Mouse (Mus musculus) right cerebral cortex, adult 18-20 months (tissue): ENCODE data around the gene Prdm16.
A peak's percentile ranks its signal among the peaks of the same experiment; 100 is the strongest.

Experiments used
- DNase-seq: peaks from one replicate; pipeline ENCODE4 v3.0.0; 2022; ENCODE audit warnings: mixed read lengths

Prdm16 gene

GRCm38 (mm10) chr4:154371542-154372247, 265.0 kb downstream of the Prdm16 start:
- no peak for DNase-seq

GRCm38 (mm10) chr4:154370841-154371240, 265.8 kb downstream of the Prdm16 start:
- no peak for DNase-seq

GRCm38 (mm10) chr4:154369089-154369488, 267.6 kb downstream of the Prdm16 start:
- no peak for DNase-seq

- DNase-seq: no peak
Measured at GRCm38 (mm10) chr4:154366836-154367235, 269.8 kb downstream of the Prdm16 start.

- DNase-seq: peak; percentile 28
Measured at GRCm38 (mm10) chr4:154364752-154365151, 271.9 kb downstream of the Prdm16 start.

- DNase-seq: no peak
Measured at GRCm38 (mm10) chr4:154360850-154361249, 275.8 kb downstream of the Prdm16 start.

GRCm38 (mm10) chr4:154360441-154360840, 276.2 kb downstream of the Prdm16 start:
- DNase-seq: no peak

- no peak for DNase-seq
Measured at GRCm38 (mm10) chr4:154359762-154360300, 276.8 kb downstream of the Prdm16 start.

- no peak for DNase-seq
Measured at GRCm38 (mm10) chr4:154358816-154359215, 277.9 kb downstream of the Prdm16 start.

GRCm38 (mm10) chr4:154358370-154358769, 278.3 kb downstream of the Prdm16 start:
- DNase-seq: no peak

GRCm38 (mm10) chr4:154355408-154355807, 281.3 kb downstream of the Prdm16 start:
- no peak for DNase-seq

GRCm38 (mm10) chr4:154352246-154352645, 284.4 kb downstream of the Prdm16 start:
- DNase-seq: no peak

GRCm38 (mm10) chr4:154348197-154348786, 288.4 kb downstream of the Prdm16 start:
- no peak for DNase-seq

GRCm38 (mm10) chr4:154346731-154347522, 289.7 kb downstream of the Prdm16 start:
- no peak for DNase-seq

- no peak for DNase-seq
Measured at GRCm38 (mm10) chr4:154336650-154337049, 300.0 kb downstream of the Prdm16 start.

- peak; percentile 39 for DNase-seq
Measured at GRCm38 (mm10) chr4:154335761-154336160, 300.9 kb downstream of the Prdm16 start, which contains the start of gene B230104I21Rik. Gene B230104I21Rik (plus strand): TSS chr4:154336127.

GRCm38 (mm10) chr4:154334699-154335402, 301.8 kb downstream of the Prdm16 start:
- DNase-seq: no peak

GRCm38 (mm10) chr4:154333300-154333699, 303.4 kb downstream of the Prdm16 start:
- DNase-seq: no peak

GRCm38 (mm10) chr4:154331271-154331670, 305.4 kb downstream of the Prdm16 start:
- no peak for DNase-seq

GRCm38 (mm10) chr4:154330001-154330400, 306.7 kb downstream of the Prdm16 start:
- no peak for DNase-seq

GRCm38 (mm10) chr4:154328836-154329235, 307.8 kb downstream of the Prdm16 start:
- DNase-seq: peak; percentile 61

GRCm38 (mm10) chr4:154328431-154328830, 308.2 kb downstream of the Prdm16 start:
- DNase-seq: no peak

GRCm38 (mm10) chr4:154325410-154325809, 311.3 kb downstream of the Prdm16 start:
- DNase-seq: no peak
